Mouse (Mus musculus) CH12.LX (cell line): ENCODE measurements around the gene Gimap7. TPM values are rescaled to one million over a fixed set of nuclear protein-coding genes. Genes with fewer than 3 reads are reported as not detected.

Experiments used
- DNase-seq: peaks from one replicate; pipeline ENCODE4 v3.0.0-alpha.2; 2013; ENCODE audit errors: extremely low read depth
- H3K27ac ChIP-seq: 2 replicates; pipeline ENCODE4 v1.5.1; 2012; ENCODE audit warnings: low read depth, mild to moderate bottlenecking, control low read depth, moderate library complexity; ENCODE audit not compliant: insufficient read depth
- H3K27me3 ChIP-seq: replicated peaks from 2 replicates; pipeline ENCODE3; 2012; ENCODE audit warnings: inconsistent platforms
- H3K36me3 ChIP-seq, 2 experiments: replicated peaks in 1 of 2; 2 replicates each; pipeline versions ENCODE3 to v1.6.1; 2012; ENCODE audit warnings: inconsistent platforms in 1 of 2, low read length in 1 of 2, mild to moderate bottlenecking in 1 of 2, mixed read lengths in 1 of 2, moderate library complexity in 1 of 2; ENCODE audit not compliant: control insufficient read depth in 1 of 2, insufficient read depth in 1 of 2
- H3K4me1 ChIP-seq, 2 experiments: 2 replicates each; pipeline ENCODE4 v1.6.1; 2012; ENCODE audit warnings: inconsistent platforms in 1 of 2, moderate library complexity in 1 of 2; ENCODE audit not compliant: insufficient read depth in 2 of 2, control insufficient read depth in 1 of 2
- H3K4me2 ChIP-seq: 2 replicates; pipeline ENCODE4 v1.6.1; 2012; ENCODE audit warnings: low read depth, mild to moderate bottlenecking, control low read depth; ENCODE audit not compliant: poor library complexity, insufficient read depth, severe bottlenecking
- H3K4me3 ChIP-seq, 3 experiments: fragments of 150-350 bp in 1 of 3; sonication (generic) in 1 of 3; replicated peaks in 1 of 3; 2 replicates each; pipeline versions ENCODE3 to v1.5.1; 2011 to 2012; ENCODE audit warnings: low read depth in 2 of 3, low read length in 2 of 3, mild to moderate bottlenecking in 2 of 3, moderate library complexity in 2 of 3, control low read depth in 1 of 3, improper control_type of control experiment in 1 of 3, inconsistent platforms in 1 of 3, mixed read lengths in 1 of 3; ENCODE audit not compliant: poor library complexity in 1 of 3
- H3K79me2 ChIP-seq: replicated peaks from 2 replicates; pipeline ENCODE4 v1.6.1; 2012; ENCODE audit warnings: mild to moderate bottlenecking, moderate library complexity; ENCODE audit not compliant: control insufficient read depth, poor library complexity, insufficient read depth, severe bottlenecking; ENCODE audit errors: extremely low read depth
- H3K9ac ChIP-seq: 2 replicates; pipeline ENCODE4 v1.6.1; 2012; ENCODE audit warnings: low read depth, mild to moderate bottlenecking, control low read depth, moderate library complexity; ENCODE audit not compliant: insufficient read depth
- H3K9me3 ChIP-seq: replicated peaks from 2 replicates; pipeline ENCODE3; 2012; ENCODE audit warnings: low read length, inconsistent platforms, mixed read lengths
- EP300 ChIP-seq: IDR thresholded peaks from 2 replicates; pipeline ENCODE4 v1.6.1; 2011; ENCODE audit warnings: low read length, improper control_type of control experiment
- ETS1 ChIP-seq: conservative IDR thresholded peaks from 2 replicates; pipeline ENCODE4 v1.6.1; 2012; ENCODE audit warnings: low read depth, mild to moderate bottlenecking, inconsistent platforms, low read length, improper control_type of control experiment, moderate library complexity
- JUND ChIP-seq: conservative IDR thresholded peaks from 2 replicates; pipeline ENCODE4 v1.6.1; 2011; ENCODE audit warnings: low read depth, low read length, improper control_type of control experiment
- NRF1 ChIP-seq: IDR thresholded peaks from 2 replicates; pipeline ENCODE4 v1.6.1; 2014; ENCODE audit warnings: low read depth, mild to moderate bottlenecking, inconsistent platforms, low read length, improper control_type of control experiment, moderate library complexity
- PAX5 ChIP-seq: IDR thresholded peaks from 2 replicates; pipeline ENCODE4 v1.6.1; 2012; ENCODE audit warnings: low read length, inconsistent platforms, mixed read lengths
- POLR2A ChIP-seq: IDR thresholded peaks from 2 replicates; pipeline ENCODE4 v1.6.1; 2011; ENCODE audit warnings: low read depth, mild to moderate bottlenecking, improper control_type of control experiment, low read length
- POLR2AphosphoS2 ChIP-seq: IDR thresholded peaks from 2 replicates; pipeline ENCODE4 v1.6.1; 2011; ENCODE audit warnings: low read depth, low read length, improper control_type of control experiment
- RCOR1 ChIP-seq: conservative IDR thresholded peaks from 2 replicates; pipeline ENCODE4 v1.6.1; 2012; ENCODE audit warnings: low read depth, mild to moderate bottlenecking, inconsistent platforms, low read length, improper control_type of control experiment
- SMC3 ChIP-seq: IDR thresholded peaks from 2 replicates; pipeline ENCODE4 v1.6.1; 2011; ENCODE audit warnings: low read depth, low read length, improper control_type of control experiment
- TBP ChIP-seq: conservative IDR thresholded peaks from 2 replicates; pipeline ENCODE4 v1.6.1; 2011; ENCODE audit warnings: low read depth, low read length, improper control_type of control experiment
- USF1 ChIP-seq: IDR thresholded peaks from 2 replicates; pipeline ENCODE4 v1.6.1; 2014; ENCODE audit warnings: low read depth, mild to moderate bottlenecking, inconsistent platforms, low read length, improper control_type of control experiment
- USF2 ChIP-seq: conservative IDR thresholded peaks from 2 replicates; pipeline ENCODE4 v1.6.1; 2011; ENCODE audit warnings: low read depth, low read length, improper control_type of control experiment
- dilution Hi-C: fragments of 300-500 bp; cut with MboI; formaldehyde crosslinking; loops from 2 replicates; pipeline ENCODE4 v1.14.3; 2020; ENCODE audit warnings: low sequenced_read_pairs; ENCODE audit not compliant: extremely low pct_unique_long_range_greater_than_20kb, extremely low pct_ligation_motif_present
- in situ Hi-C: fragments of 300-500 bp; cut with MboI; formaldehyde crosslinking; loops from 3 replicates; pipeline ENCODE4 v1.14.3; 2019; ENCODE audit warnings: low sequenced_read_pairs, low pct_ligation_motif_present, low pct_unique_long_range_greater_than_20kb, mixed read lengths
- polyA plus RNA-seq: library from polyadenylated mRNA; unstranded; fragments of >175 nt; gene quantifications from 2 replicates; pipeline ENCODE4 v1.2.1, GENCODE M21; 2012; ENCODE audit warnings: low read depth; ENCODE audit not compliant: insufficient read length
- total RNA-seq, 2 experiments: library from RNA; depleted of rRNA; stranded (reverse); fragments of 300-350 nt in 1 of 2; fragments of >200 nt in 1 of 2; gene quantifications; 2 replicates each; pipeline ENCODE4 v1.2.3; 2012 to 2014

Gene Gimap7
- total and polyA plus RNA-seq, 3 experiments = 4.2 to 14.5 (median 7.0) TPM

DNA sequence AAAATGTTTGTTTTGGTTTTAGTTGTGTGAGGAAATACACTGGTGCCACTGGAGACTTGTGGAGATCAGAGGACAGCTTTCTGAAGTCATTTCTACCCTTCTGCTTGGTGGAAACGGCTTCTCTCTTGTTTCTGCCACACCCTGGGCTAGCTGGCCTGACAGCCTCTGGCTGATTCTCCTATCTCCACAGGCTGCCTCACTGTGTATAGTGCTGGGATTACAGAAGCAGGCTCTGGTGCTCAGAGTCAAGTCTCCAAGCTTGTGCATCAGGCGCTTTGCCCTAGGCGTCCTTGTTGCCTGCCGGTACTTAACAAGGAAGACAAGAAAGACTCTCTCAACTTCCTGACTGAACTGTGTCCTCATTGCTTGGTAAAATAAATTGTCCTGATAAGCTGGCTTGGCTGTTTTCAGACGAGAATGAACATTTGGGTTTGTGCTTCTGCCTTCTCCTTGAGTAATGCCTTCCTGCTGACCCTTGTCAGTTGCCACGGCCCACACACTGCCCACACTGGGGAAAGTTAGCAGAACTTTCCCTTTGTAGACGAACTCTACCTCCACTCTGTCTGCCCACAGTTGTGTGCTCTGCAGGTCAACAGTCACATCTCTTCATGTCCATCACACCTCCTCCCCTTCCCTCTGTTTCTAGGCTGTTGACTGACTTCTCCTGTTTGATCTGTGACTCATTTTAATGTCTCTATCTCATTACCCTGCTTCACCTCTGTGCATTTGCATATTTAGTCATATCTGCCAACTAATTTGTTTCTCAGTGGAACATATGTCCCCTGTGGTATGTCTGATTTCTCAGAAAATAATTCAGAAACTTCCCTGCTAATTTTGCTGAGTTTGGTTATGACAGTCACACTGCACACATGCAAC lies 28.9 kb downstream of the Gimap7 start (continued):
- TF ChIP-seq ETS1 (peak; percentile 98), PAX5 (no peak), USF1 (no peak), NRF1 (no peak), POLR2A (peak; percentile 85), SMC3 (peak; percentile 3; the same call in 1 of the 2 replicates), USF2 (0 out of 2 replicates have a peak, but pooled peaks have one; percentile 9)
- TF ChIP-seq, all 38 proteins: peak for 29

DNA sequence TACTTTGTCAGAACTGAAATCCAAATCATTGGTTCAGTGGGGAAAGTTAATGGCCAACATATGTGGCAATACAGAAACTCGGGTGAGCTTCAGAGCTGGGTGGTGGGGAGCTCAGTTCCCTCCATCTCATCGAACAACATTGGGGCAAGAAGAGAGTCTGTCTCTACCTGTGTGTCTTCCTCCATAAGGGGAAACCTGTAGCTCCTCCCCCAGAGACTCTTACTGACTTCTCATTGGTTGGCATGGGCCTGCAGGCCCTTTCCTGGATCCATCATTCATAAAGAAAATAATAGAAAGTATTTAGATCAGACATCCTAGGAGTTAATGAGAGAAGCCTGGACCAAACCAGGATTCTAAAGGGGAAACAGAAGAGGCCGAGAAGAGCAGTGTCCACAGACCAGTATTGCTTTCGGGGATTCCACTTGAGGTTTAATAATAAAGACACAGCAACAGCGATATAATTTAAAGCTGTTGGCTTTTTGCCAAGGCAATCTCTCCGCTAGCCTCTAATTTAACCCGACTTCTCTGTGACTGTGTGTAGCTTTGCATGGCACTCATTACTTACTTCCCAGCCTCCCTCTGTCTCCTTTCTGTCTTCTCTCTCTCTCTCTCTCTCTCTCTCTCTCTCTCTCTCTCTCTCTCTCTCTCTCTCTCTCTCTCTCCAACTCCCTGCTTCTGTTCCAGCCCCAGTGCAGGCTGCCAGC lies 45.3 kb downstream of the Gimap7 start:
- H3K27me3 ChIP-seq = no peaks in the 10 kb centered on the region
- H3K9ac ChIP-seq = no peak overlapping the region
- H3K4me2 ChIP-seq = no peak overlapping the region
- peaks cover 6 to 12% of the 10 kb centered on the region in 2 experiments for H3K4me1 ChIP-seq
- in situ Hi-C loops (no loop called here), dilution Hi-C loops (loop anchor here (25.0 kb wide), 1 partner anchor 126 kb away; the partner anchor contains the start of genes AI854703 and Gimap8)
- peaks cover 25 to 28% of the 10 kb centered on the region in 2 experiments for H3K36me3 ChIP-seq
- no peaks in the 10 kb centered on the region for H3K9me3 ChIP-seq
- DNase-seq = no peak
- TF ChIP-seq POLR2AphosphoS2 = no peak
- no peak overlapping the region for H3K27ac ChIP-seq
- H3K79me2 ChIP-seq = peaks cover 2% of the 10 kb centered on the region; the same call in 1 of the 2 replicates
- H3K4me3 ChIP-seq = no peak overlapping the region

DNA sequence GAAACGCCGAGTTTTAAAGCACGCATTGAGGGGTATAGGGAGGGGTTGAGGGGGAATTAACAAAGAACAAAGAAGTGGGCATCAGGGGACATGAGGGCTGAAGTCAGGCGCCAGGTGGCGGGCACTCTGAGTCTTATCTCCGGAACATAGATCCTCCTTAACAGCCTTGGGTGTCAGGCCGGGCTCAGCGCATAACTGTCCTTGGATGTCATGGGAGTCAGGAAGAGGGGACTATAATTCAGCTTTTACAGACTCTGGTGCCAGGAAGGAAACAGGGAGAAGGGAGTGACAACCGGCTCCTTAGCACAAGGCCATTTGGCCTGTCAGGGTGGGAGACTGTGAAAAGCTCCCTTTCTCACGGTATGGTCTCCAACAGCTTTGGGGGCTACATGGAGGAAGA lies 46.1 kb downstream of the Gimap7 start:
- H3K4me3 ChIP-seq = no peak overlapping the region
- no peaks in the 10 kb centered on the region for H3K27me3 ChIP-seq
- no peaks in the 10 kb centered on the region for H3K9me3 ChIP-seq
- dilution Hi-C loops (loop anchor here (25.0 kb wide), 1 partner anchor 127 kb away; the partner anchor contains the start of genes AI854703 and Gimap8), in situ Hi-C loops (no loop called here)
- no peak overlapping the region for H3K4me2 ChIP-seq
- no peak overlapping the region for H3K27ac ChIP-seq
- no peak overlapping the region for H3K9ac ChIP-seq
- H3K4me1 ChIP-seq = peaks cover 6 to 20% of the 10 kb centered on the region in 2 experiments
- TF ChIP-seq TBP (no peak), POLR2A (no peak), USF1 (no peak), RCOR1 (no peak), JUND (no peak), EP300 (no peak)
- peaks cover 6% of the 10 kb centered on the region; the same call in 1 of the 2 replicates for H3K79me2 ChIP-seq
- no peak for DNase-seq
- peaks cover 25 to 28% of the 10 kb centered on the region in 2 experiments for H3K36me3 ChIP-seq
